Mouse (Mus musculus) frontal cortex, postnatal 14 days (tissue): Measurements from ENCODE around the gene Isy1.

Experiments used
- DNase-seq, 2 experiments: peaks; one replicate each; pipeline ENCODE4 v3.0.0; 2022; ENCODE audit warnings: low spot score in 2 of 2

Isy1 gene

DNA sequence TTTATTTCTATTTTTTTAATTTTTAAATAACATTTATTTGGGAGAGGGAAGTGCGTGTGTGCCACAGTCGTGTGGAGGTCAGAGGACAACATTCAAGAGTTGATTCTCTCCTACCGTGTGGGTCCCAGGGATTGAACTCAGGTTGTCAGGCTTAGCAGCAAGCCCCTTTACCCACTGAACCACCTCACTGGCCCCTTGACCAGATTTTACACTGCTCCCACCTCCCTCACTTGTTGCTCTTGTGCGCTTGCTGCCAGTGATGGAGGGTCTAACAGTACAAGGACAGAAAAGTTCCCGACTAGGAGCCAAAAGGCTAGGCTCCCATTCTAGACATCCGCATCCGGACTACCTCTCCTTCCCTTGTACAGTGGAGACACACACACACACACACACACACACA lies 33.1 kb downstream of the Isy1 start:
- no peak for DNase-seq

- no peak for DNase-seq
Measured at GRCm38 (mm10) chr6:87804886-87805285, 33.7 kb downstream of the Isy1 start.

DNA sequence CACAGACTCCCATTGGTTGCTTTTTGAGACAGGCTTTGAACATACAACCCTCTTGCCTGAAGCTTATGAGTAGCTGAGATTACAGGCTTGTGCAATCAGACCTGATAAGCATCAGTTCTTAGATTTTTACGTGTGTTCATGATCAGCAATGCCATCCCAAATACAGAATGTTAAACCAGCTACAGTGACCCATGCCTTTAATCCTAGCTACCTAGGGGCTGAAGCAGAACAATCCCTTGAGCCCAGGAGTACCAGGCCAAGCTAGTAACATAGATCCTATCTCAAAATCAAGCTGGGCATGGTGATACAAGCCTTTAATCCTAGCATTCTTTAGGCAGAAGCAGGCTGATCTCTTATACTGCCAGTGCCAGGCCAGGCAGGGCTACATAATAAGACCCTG lies 34.6 kb downstream of the Isy1 start:
- no peak for DNase-seq

GRCm38 (mm10) chr6:87802462-87802861 lies 36.1 kb downstream of the Isy1 start:
- DNase-seq: no peak

- no peak for DNase-seq
Measured at GRCm38 (mm10) chr6:87799576-87799975, 39.0 kb downstream of the Isy1 start.

DNA sequence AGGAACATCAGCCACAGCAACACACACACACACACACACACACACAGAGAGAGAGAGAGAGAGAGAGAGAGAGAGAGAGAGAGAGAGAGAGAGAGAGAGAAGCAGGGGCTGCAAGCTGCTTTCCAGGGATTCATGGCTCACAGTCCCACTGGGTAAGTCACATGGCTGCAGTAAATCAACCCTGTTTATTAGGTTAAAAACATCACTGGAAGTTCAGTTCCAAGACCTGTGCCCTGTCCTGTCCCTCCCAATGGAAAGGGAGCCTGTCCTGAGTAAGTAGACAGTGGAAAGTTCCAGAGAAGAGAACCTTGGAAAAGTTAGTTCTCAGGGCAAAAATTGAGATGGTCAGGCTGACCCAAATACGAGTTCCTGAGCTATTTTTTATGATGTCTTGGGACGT lies 41.3 kb downstream of the Isy1 start:
- DNase-seq: no peak

DNA sequence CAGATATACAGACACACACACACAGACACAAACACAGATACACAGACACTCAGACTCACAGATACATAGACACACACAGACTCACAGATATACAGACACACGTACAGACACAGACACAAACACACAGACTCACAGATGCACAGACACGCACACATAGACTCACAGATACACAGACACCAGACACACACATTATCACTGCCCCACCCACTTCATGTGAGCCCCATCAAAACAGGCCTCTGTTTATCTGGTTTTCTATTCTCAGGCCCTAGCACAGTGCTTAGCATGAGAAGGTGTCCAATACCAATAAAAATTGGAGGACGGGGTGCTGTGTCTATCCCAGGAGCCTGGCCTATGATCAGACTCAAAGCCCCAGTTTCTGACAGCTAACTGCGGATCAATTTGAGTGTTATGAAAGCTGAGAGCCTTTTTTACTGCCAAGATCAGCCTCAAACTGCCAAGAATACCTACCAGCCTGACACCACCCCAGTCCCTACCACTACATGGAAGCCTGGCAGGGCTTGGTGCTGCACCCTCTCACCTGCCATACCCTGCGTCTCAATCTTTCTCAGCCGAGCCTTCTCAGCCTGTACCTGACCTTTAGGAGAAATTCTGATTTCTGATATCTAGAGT lies 42.2 kb downstream of the Isy1 start:
- DNase-seq: no peak

- DNase-seq: no peak
Measured at GRCm38 (mm10) chr6:87795385-87796150, 43.0 kb downstream of the Isy1 start.

DNA sequence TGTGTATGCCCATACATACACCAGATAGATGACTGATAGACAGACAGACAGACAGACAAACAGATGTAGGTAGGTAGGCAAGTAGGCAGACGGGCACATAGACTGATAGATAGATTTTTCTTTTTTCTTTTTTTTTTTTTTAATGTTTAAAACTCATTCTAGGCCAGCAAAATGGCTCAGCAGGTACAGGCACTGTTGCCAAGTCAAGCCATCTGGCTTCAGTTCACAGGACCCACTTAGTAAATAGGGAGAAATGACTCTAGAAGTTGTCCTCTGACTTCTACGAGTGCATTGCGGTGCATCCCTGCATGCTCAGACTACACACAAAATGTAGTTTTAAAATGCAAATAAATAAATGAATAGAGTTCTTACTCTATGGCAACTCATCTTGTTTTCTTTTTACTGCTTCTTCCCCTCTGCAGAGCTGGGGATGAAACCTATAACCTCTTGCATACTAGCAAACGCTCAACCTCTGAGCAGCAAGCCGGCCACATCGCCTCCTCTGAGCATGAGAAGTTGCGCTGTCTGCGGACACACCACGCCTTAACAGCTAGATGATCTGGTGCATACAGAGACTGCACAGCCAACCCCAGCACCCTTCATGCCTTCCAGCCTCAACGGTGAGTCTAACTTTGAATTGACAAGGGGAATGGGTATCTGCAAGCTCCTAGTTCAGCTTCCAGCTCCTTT lies 44.6 kb downstream of the Isy1 start:
- no peak for DNase-seq

GRCm38 (mm10) chr6:87791826-87792225 lies 46.8 kb downstream of the Isy1 start:
- DNase-seq: no peak

- no peak for DNase-seq
Measured at GRCm38 (mm10) chr6:87790779-87791480, 47.7 kb downstream of the Isy1 start.

DNA sequence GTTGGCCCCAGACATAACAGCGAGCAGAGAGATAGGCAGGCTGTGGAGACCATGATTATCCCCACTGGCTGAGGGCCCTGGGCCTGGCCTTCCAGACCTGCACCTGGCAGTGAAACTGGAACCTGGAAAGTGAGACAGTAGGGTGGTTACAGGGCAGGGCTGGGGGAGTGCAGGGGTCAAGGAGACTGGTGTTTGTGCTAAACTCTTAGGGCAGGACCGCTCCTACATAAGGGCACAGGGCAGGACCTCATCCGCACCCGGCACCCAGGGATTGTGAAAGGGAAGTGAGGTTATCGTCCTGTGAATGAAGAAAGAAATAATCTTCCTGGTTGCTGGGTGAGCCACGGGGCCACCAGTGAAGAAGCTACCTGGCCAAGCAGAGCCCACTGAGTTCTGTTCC lies 48.8 kb downstream of the Isy1 start:
- no peak for DNase-seq

DNA sequence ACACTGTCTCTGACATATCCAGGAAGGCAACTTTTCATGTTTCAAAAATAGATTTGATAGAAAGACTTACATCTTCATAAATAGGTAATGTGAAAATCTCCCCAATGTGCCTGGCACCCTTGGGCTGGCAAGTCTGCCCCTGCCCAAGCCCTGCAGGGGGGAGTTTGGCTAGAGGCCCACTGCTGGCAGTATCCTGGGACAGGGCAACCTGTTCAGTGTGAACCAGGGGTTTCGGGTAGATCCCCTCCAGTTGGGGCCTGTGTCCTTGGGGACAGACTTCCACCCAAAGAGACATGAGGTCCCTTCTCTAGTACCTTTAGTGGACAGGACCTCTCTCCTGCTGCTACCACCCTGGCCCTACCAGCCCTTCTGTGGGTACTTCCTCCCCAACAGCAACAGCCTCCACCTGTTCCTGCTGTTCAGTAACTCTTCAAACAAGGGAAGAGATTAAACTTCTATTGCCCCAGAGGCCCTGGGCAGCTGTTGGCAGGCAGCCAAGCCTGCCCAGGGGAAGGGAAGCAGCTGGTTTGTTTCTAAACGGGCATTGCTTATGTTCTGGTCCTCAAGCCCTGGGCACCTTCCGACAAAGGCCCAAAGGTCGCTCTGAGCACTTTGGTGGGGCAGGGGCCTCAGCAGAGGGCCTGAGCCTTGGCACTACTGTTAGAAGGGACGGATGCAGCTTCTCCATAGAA lies 49.6 kb downstream of the Isy1 start:
- no peak for DNase-seq

DNA sequence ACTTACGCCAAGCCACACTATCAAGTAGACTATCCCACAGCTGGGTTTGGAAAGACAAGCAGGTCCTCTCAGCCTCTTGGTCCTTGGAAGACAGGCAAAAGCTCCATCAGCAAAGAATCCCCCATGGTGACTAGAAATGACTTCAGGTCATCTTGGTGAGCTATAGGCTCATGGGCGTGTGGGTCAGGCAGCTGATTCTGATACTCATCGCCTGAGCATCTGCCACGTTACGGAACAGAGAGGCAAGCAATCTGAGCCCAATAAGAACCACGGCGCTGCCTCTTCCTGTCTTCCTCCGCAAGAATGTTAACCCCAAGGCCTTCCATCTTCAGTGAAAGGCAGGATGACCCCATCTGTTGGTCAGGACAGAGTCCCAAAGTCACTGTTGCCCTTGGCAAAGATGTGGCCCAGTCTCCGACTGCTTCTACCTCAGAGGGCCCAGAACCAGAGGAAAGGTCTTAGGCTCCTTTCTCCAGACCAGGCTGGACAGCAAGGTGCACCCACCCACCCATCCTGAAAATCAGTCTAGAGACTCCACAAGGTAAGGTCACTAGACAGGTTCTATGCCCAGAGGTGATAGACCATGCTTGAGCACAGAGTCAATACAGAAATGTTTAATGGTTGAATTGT lies 50.2 kb downstream of the Isy1 start:
- no peak for DNase-seq

- DNase-seq: no peak
Measured at GRCm38 (mm10) chr6:87787108-87787890, 51.3 kb downstream of the Isy1 start.

GRCm38 (mm10) chr6:87786621-87787020 lies 52.0 kb downstream of the Isy1 start:
- DNase-seq: no peak

- no peak for DNase-seq
Measured at GRCm38 (mm10) chr6:87784033-87784432, 54.6 kb downstream of the Isy1 start.

GRCm38 (mm10) chr6:87780546-87781301 lies 57.9 kb downstream of the Isy1 start:
- no peak for DNase-seq
